Mouse (Mus musculus) stomach, adult 2 months (tissue): ENCODE data around the gene Gm5129. TPM values are rescaled to one million over a fixed set of nuclear protein-coding genes. Genes with fewer than 3 reads are reported as not detected.

ENCODE experiments used
- polyA plus RNA-seq: library from polyadenylated mRNA; depleted of rRNA; stranded (reverse); fragments of >200 nt; gene quantifications from 2 replicates; pipeline ENCODE4 v1.2.3, GENCODE M21; 2012; rRNA removed

Gm5129 gene
- polyA plus RNA-seq = not detected in 2 replicates

DNA sequence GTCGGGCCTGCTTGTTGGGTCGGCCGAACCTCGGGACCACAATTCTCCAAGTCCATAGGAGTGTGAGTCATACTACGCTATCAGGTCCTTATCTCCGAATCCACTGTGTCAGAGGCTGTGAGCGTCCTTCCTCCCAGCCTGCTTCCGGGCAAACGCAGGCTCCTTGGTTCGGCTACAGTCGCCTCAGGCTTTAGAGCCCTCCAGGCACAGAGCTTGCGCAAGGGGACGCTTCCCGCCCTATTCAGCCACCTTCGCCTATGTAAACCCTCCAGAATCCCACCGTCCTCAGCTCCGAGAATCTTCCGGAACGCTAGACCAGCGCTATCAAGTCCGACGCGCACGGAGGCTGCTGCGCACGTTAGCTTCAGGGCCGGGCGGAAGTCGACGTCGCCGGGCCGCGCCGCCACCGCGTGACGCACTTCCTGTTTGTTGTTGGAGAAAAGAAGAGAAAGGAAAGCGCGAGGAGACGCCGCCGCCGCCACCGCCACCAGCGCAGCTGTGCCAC lies at the start of gene Gm5129, which contains the start of gene Dnajb6:
Gene Gm5129 (minus strand): TSS at position 380 of the 505 bp plus-strand sequence.
Gene Dnajb6 (plus strand): TSS at position 132 of the 505 bp plus-strand sequence.

Other genes with a start within 250 kb of the Gm5129 start
- 2.8 and 3.3 TPM in 2 replicates for gene Ube3c, start 166.7 kb downstream of the Gm5129 start, polyA plus RNA-seq
- 12.5 and 17.5 TPM in 2 replicates for gene Dnajb6, start 248 bp downstream of the Gm5129 start, polyA plus RNA-seq